Mouse (Mus musculus): ENCODE measurements around the gene Vax1. TPM values are rescaled to one million over a fixed set of nuclear protein-coding genes. Genes with fewer than 3 reads are reported as not detected.

Vax1 gene
- polyA plus RNA-seq, 1 experiment from 2014 or later = not detected

DNA sequence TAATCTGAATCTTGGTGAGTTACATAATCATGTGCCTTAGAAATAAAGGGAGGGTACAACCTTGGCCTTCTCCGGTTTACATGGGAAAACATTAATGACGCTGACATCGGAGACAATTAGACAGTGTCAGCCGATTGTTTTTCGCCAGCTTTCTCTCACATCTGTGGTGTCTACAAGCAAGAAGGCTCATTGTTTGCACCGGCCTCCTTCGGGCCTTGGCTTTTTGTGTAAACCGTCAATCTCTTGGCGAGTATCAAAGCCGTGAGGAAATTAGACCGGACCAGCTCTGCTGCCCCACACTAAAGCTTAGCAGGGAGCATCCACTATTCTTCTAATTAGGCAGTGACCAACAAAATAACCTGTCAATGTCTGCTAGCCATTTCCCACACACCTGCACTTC, 36.7 kb downstream of the Vax1 start:
- Histone ChIP-seq H3K4me1 (replicated peaks) (peaks cover 6% of the 10 kb centered on the region; the same call in 1 of the 2 replicates), H3K27ac (replicated peaks) (no peak overlapping the region), H3K27me3 (peaks cover 3% of the 10 kb centered on the region; the same call in 1 of the 2 replicates), H3K4me3 (no peak overlapping the region), H3K36me3 (no peaks in the 10 kb centered on the region), H3K9ac (no peak overlapping the region), H3K9me3 (no peaks in the 10 kb centered on the region), H3K4me2 (no peak overlapping the region)
- ATAC-seq (ENCODE audit: low read depth) = no peak
- WGBS = 12% methylated on average over 11 of the region's 11 CpGs

DNA sequence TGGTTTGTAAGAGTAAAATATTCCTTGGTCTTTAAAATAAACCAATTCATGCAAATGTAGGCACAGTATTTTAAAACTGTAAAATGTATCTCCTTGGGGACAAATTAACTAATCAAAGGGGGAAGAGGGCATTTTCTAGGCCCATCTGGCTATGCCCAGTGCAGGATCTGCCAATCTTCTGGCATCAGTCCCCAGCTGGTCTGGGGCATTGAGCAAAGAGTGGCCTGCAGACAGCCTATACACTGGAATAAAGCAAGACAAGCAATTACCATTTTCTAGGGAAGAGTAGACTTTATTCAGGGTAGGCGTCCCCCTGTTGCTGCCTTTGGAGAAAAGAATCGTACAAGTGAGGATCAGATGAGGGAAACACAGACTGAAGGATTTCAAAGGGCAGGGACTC, 40.2 kb downstream of the Vax1 start:
- WGBS = 70% methylated on average over 2 of the region's 2 CpGs
- Histone ChIP-seq H3K4me1 (replicated peaks) (peaks cover 6% of the 10 kb centered on the region; the same call in 1 of the 2 replicates), H3K4me2 (no peak overlapping the region), H3K9me3 (no peaks in the 10 kb centered on the region), H3K36me3 (no peaks in the 10 kb centered on the region), H3K27me3 (0 out of 2 replicates have a peak, but pooled peaks cover 3% of the 10 kb centered on the region), H3K9ac (no peak overlapping the region), H3K27ac (replicated peaks) (no peak overlapping the region), H3K4me3 (no peak overlapping the region)
- ATAC-seq (ENCODE audit: low read depth) = no peak

DNA sequence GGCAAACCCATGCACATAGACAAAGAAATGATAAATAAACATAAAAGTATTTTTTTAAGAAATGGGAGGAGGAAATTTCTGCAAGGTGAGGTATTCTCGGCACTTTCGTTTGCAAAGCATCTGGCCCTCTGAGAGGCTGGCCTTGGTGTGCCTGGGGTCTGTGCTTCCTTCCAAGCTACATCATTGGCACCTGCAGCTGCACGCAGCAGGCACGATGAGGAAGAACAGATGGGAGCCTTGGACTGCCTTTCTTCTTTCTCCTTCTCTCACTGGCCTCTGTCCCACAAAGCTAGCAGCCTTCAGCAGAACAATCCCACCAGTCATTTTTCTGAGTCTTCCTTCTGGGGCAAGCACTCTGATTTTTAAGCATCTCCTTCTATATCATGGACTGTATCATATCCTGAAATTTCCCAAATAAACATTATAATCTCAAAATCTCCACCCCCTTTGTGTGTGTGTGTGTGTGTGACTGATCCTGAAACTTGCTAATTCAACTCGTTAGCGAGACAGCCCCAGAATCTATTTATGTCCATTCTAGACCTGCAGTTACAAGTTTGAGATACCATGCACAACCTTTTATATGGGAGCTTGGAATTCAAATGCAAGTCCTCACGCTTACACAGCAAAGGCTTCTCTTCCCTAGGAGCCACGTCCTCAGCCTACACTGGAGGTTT, 41.2 kb downstream of the Vax1 start:
- Histone ChIP-seq H3K4me3 (no peak overlapping the region), H3K27ac (replicated peaks) (no peak overlapping the region), H3K36me3 (no peaks in the 10 kb centered on the region), H3K4me2 (no peak overlapping the region), H3K27me3 (0 out of 2 replicates have a peak, but pooled peaks cover 3% of the 10 kb centered on the region), H3K4me1 (replicated peaks) (peaks cover 6% of the 10 kb centered on the region; the same call in 1 of the 2 replicates), H3K9me3 (no peaks in the 10 kb centered on the region), H3K9ac (no peak overlapping the region)
- WGBS = 83% methylated on average over 8 of the region's 8 CpGs
- no peak for ATAC-seq (ENCODE audit: low read depth)

DNA sequence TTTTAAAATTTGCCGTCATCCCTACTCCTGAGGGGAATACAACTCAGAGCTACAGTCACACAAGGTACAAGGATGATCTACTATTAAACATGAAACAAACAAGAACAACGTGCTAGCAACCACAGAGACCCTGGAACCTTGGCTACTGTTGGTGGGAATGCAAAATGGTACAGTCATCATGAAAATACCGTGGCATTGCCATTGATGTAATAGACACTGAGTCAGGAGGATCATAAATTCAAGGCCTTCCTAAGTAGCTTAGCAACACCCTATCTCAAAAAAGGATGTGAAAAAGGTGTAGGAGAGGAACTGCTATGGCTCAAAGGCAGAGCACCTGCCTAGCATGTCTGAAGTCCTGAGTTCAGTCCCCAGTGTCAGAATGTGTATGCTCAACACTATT, 42.4 kb downstream of the Vax1 start:
- Histone ChIP-seq H3K9ac (no peak overlapping the region), H3K9me3 (no peaks in the 10 kb centered on the region), H3K4me3 (no peak overlapping the region), H3K27me3 (0 out of 2 replicates have a peak, but pooled peaks cover 3% of the 10 kb centered on the region), H3K36me3 (no peaks in the 10 kb centered on the region), H3K4me2 (no peak overlapping the region), H3K4me1 (replicated peaks) (no peaks in the 10 kb centered on the region), H3K27ac (replicated peaks) (no peak overlapping the region)
- ATAC-seq (ENCODE audit: low read depth) = no peak
- WGBS = 84% methylated on average over 3 of the region's 3 CpGs

Other genes starting within 250 kb of the Vax1 start
- gene Eno4, start 226.6 kb downstream of the Vax1 start, polyA plus RNA-seq (2015; fragmentation: Nextera tagmentation; extraction: Ambion mirVana) = 0.65 and 0.82 TPM in 2 replicates
- 79.9 and 83.0 TPM in 2 replicates for gene Hspa12a, start 226.4 kb downstream of the Vax1 start, polyA plus RNA-seq (2015; fragmentation: Nextera tagmentation; extraction: Ambion mirVana)
- gene Shtn1, start 94.0 kb downstream of the Vax1 start, polyA plus RNA-seq (2015; fragmentation: Nextera tagmentation; extraction: Ambion mirVana) = 33.8 and 35.0 TPM in 2 replicates
- not detected in 2 replicates for gene Kcnk18, start 49.2 kb upstream of the Vax1 start, polyA plus RNA-seq (2015; fragmentation: Nextera tagmentation; extraction: Ambion mirVana)
- 10.6 and 10.7 TPM in 2 replicates for gene Slc18a2, start 90.8 kb upstream of the Vax1 start, polyA plus RNA-seq (2015; fragmentation: Nextera tagmentation; extraction: Ambion mirVana)
- 4.9 and 12.1 TPM in 2 replicates for gene Rps12-ps3, start 152.2 kb upstream of the Vax1 start, polyA plus RNA-seq (2015; fragmentation: Nextera tagmentation; extraction: Ambion mirVana)
- 10.4 and 10.9 TPM in 2 replicates for gene Pdzd8, start 175.7 kb upstream of the Vax1 start, polyA plus RNA-seq (2015; fragmentation: Nextera tagmentation; extraction: Ambion mirVana)